Mouse (Mus musculus): Measurements from ENCODE around the gene Nudt15. TPM values are rescaled to one million over a fixed set of nuclear protein-coding genes. Genes with fewer than 3 reads are reported as not detected.
"Not testable (repeated sequence)": the region's sequence is repeated elsewhere in the genome, so short reads cannot be mapped to it uniquely, and the experiment has no call there.

Gene Nudt15
- 4.6 and 5.6 TPM in 2 replicates for total RNA-seq (2015)
- 4.6 and 6.1 TPM in 2 replicates for total RNA-seq (2017)

DNA sequence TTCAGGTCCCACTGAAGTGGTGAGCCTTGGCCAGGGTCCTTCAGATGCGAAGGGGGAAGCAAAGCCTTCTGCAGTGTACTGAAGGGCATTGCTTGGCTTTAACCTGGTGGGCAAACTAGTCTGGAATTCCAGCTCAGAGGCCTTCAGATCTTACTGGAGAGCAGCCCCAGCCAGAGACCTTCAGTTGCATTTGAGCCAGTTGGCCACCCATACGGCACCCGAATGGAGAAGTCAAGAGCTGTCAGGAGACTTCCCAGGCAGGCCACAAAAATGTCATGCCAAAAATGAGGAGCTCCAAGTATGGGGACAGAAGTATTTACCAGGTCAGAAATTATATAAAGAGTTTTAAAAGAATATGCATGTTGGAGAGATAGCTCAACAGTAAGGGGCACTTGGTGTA lies at the start of gene Nudt15:
Nudt15 (minus strand) TSS at position 192 of the 400 bp plus-strand sequence.
- ATAC-seq (replicated peaks; ENCODE audit: poor library complexity) = no peak

DNA sequence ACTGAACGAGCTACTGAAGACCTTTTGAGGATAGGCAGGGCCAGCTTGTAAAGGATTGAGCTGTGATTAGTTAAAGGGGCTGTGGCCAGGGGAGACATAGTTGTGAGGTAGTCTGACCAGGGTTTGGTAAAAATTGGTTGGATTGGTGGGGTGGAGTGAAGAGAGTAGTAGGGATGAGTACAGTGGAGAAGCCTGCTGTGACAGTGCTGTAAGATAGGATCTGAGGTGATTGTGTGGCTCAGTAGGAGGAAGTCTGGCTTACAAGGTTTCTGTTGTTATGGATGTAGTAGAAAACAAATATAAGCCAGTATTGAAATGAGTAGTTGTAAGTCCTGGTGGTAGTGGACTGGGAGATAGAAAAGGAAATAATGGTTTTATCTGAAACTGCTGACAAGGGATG lies 44.1 kb upstream of the Nudt15 start:
- no peak for ATAC-seq (replicated peaks; ENCODE audit: poor library complexity)

DNA sequence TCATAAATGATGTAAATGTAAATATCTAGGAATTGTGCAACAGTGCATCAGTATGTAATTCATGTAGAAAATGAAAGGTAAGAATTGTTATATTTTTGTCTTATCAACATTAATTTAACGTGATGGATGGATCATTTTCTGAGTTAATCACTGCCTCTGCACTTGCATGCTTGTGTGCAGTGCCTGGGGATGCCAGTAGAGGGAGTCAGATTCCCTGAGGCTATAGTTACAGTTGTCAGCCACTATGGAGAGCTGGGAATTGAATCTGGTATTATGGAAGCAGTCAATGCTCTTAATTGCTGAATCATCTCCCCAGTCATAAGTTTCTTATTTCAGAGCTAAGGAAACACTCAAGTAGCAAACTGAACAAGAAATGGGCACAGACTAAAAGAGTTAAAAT lies 40.0 kb upstream of the Nudt15 start:
- ATAC-seq (replicated peaks; ENCODE audit: poor library complexity) = peak; percentile 69

DNA sequence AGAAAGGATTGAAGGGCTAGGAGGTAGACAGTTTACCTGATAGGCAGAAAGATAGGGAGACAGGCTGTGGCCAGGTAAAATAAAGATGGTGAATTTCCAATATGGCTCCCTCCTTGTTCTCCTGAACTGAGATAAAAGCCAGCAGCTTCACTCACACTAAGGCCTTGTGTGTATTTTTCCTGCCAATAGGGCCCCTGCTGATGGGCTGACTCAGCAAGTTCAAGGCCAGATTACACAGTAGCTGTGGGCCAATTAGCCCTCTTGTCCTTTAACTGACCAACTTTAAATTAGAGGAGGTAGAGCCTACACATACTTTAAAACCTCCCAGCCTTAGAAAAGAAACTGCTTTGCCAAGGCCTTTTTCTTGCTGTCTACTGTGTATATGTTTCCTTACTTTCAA lies 28.3 kb upstream of the Nudt15 start:
- no peak for ATAC-seq (replicated peaks; ENCODE audit: poor library complexity)

DNA sequence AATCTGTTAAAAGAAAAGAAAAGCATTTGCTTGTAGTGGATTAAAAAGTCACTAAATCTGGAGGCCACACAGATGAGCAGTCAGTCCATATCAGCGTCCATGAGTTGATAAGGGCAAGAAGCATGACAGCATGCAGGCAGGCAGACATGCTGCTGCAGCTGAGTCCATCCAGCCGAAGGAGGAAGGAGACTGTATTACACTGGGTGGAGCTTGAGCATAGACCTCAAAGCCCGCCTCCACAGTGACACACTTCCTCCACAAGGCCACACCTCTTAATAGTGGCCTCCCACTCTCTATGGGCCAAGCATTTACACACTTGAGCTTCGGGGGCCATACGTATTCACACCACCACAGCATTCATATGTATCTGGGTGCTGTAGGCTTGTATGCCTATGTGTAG lies 26.0 kb upstream of the Nudt15 start:
- peak; percentile 58 for ATAC-seq (replicated peaks; ENCODE audit: poor library complexity)

DNA sequence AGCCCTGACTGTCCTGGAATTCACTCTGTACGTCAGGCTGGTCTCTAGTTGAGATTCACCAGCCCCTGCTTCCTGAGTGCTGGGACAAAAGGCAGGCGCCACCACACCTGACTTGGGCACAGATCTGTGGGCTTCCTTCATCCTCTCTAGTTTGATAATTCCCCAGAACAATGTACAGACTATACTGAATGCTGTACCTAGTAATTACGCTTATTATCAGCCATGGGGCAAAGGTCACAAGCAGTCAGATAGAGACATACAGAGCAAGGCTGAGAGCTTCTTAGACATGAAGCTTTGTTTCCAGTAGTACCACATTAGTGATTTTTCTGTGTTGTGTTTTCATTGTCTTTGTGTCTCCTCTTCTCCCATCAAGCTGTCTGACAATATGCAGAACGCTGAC lies 23.1 kb upstream of the Nudt15 start:
- ATAC-seq (replicated peaks; ENCODE audit: poor library complexity) = no peak

DNA sequence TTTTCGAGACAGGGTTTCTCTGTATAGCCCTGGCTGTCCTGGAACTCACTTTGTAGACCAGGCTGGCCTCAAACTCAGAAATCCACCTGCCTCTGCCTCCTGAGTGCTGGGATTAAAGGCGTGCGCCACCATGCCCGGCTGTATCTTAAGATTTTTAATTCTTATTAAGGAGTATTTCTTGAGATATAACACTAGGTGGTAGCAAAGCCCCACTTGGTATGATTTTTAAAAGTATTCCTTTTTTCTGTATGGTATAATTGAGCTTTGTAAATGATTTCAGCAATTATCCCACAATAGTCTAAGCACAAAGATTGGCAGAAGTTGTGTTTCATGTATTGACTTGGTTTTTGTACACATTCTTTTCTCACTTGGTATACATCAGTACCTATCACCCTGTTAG lies 21.8 kb upstream of the Nudt15 start:
- not testable (repeated sequence) for ATAC-seq (replicated peaks; ENCODE audit: poor library complexity)

DNA sequence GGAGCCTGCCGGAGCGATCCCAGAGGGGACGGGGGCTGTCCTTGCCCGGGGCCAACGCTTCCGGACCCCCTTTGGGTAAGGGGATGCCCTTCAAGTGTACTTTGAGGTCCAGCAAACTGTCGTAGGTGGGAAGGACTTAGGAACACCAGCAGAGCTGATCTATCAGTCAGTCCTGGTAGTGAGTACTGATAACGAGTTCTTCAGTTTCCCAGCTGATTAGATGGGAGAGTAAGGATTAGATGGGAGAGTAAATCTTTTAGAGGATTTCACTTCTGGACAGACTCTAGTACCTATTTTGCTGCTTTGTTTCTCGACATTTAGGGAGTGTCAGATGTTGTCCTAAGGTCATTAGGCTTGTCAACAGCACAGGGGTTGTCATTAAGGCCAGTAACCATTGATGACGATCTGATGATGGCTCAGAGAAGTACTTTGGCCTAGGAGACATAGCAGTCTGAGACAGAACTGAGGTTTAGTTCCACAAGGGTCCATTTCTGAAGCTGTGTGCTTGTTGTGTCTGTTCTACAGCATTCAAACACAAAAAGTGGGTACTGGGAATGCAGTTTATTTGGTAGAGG lies 5.2 kb upstream of the Nudt15 start:
- 0 out of 2 replicates have a peak, but pooled peaks have one; percentile 2 for ATAC-seq (replicated peaks; ENCODE audit: poor library complexity)

DNA sequence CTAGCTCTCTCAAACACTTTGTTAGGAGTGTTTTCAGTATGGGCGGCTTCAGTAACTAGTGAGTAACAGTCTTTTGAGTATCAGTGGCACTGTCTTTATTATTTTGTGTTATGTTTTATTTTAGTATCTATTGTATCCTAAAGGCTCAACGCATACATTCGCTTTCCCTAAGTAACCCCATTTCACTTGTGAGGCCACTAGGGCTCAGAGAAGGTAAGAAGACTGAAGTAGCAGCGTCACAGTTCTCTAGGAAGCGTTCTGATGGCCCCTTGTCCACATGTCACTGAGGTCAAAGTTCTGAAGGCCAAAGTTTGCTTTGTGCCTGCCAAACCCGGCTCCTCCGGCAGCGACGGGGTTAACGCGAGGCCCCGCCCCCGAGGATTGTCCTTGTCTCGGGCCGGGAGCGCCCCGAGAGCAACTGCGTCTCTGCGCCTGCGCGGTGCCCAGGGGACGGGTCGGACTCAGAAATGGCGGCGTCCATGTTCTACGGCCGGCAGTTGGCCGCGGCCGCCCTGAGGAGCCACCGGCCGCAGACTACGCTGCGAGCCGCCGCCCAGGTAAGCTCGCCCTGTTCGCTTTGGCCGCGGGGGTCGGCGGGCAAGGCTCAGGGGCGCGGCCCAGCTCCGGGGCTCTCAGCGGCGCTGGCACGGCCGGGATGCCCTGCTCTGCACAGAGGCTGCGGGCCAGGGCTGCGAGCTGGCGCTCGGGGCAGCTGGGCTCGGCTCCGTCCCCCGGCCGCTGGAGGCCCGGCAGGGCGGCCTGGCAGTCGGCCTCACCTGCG lies 4.5 kb upstream of the Nudt15 start:
- peak; percentile 98 for ATAC-seq (replicated peaks; ENCODE audit: poor library complexity)

DNA sequence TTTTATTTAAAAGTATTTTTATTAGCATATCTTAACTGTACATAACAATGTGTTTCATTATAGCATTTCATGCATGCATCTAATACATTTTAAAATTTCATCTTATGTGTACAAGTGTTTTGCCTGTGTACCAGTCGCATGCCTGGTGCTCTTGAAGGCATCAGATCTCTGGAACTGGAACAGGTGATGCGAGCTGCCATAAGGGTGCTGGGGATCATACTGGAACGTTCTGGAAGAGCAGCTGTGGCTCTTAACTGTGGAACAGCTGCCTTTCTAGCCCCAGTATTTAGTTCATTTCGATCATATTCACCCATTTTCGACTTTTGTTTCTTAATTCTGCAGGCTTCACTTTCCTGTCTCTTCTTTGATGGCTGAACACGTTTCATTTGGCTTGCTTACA lies 3.1 kb upstream of the Nudt15 start:
- no peak for ATAC-seq (replicated peaks; ENCODE audit: poor library complexity)

DNA sequence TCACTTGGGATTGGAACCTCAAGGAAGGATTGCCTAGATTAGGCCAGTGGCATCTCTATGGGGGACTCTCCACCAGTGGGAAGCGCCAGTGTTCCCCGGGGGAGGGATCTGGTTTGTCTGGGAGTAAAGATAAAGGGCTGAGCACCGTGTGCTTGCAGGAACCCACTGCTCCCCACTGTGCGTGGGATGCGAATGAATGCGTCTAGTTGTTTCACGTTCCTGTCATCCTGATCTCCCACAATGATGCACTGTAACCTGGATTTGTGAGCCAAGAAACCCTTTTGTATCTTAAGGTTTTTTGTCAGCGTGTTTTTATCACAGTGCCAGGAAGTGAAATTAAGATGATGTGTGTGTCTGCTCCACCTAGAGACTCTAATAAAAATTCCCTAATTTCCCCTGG lies 2.7 kb upstream of the Nudt15 start:
- ATAC-seq (replicated peaks; ENCODE audit: poor library complexity) = no peak

DNA sequence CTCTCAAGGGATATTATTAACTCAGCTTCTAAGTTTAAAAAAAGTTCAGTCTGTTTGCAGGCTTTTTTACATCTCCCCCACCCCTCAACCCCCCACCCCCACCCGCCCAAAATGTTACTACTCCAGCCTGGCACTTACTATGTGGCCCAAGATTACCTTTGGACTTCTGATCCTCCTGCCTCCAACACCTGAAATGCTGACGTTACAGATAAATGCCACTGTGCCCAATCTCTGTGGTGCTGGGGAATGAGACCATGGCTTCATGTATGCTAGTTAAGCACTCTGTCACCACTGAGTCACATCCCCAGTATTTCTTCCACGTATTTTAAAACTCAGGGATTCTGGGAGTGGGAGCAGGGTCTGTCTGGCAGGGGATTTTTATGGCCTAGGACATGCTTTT lies 2.2 kb upstream of the Nudt15 start:
- ATAC-seq (replicated peaks; ENCODE audit: poor library complexity) = no peak

DNA sequence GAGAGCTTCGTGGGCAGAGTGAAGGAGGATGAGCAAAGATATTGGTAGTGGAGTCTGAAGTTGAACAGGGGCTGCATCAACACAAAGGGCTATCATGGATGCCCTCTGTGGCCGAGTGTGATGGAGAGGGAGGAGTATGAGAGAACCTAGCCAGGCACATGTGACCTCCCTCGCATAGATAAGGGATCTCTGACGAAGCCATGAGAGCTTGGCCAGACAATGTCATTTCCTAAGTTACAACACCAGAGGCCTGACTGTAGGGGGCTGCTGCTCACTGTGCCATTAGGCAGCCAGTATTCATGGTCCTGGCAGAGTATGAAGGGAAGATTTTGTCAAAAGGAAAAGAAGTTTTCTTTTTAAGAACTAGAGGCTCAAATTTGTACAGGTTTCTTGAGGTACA lies 1.0 kb downstream of the Nudt15 start:
- peak; percentile 60 for ATAC-seq (replicated peaks; ENCODE audit: poor library complexity)

DNA sequence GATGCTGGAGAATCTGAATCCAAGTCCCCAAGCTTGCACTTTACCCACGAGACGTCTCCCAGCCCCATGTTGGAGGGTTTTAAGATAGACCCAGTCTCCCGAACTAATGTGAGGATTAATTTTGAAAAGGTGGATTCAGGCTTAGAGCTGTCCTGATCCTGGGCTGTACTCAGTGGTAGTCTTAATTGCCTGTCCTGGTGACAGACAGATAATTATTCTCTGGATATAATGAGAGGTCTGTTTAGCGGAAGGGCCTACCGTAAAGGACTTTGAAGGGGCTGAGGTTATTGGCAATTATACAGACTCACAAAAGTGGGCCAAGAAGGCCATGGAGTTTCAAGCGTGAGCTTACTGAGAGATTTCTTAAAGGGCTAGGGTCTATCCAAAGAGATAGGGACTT lies 4.3 kb downstream of the Nudt15 start:
- ATAC-seq (replicated peaks; ENCODE audit: poor library complexity) = no peak

DNA sequence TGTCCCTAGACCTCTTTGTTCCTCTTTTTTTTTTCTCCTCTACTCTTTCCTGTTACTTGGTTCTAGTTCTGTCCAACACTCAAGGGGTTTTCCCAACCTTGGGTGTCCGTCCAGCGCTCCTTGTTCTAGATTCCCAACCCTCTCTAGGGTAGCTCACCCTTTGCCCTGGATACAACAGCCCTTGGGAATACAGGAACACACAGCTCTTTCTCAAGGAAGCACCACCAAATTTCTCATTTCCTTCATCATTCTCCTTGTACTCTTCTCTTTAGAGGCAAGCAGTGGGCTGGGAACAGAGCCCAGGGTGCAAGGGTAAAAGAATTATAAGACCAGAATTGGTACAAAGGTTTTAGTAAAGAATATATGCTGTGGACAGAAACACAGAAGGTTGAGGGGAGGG lies 12.4 kb downstream of the Nudt15 start:
- ATAC-seq (replicated peaks; ENCODE audit: poor library complexity) = no peak

DNA sequence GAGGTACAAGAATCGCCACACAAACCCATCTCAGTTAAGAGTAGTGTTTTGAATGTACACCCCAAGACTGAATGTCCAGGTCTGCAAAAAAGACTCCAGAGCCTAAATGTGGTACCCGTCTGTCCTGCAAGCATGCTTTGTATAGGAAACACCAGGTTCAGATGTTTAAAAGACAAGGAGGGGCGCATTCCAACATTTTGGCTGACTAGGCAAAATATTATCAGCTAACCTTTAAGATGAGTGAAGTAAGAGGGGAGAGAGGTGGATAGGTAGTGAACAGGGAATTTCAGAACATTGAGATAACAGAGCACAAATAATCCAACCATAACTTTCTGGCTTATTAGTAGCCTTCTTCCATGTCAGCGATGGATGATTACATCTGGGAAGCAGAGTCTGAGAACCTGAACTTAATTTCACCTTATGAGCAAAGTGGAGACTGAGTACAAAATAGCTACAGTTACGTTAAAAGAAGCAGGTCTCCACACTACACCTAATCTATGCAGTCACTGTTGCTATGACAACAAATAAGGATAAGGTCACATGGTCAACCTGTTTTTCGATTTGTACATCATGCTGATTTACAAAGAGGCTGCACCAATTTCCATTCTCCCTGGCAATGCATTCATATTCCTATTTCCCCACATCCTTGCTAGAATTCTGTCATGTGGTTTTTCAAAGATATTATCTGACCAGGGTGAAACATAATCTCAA lies 14.1 kb downstream of the Nudt15 start:
- ATAC-seq (replicated peaks; ENCODE audit: poor library complexity) = no peak

DNA sequence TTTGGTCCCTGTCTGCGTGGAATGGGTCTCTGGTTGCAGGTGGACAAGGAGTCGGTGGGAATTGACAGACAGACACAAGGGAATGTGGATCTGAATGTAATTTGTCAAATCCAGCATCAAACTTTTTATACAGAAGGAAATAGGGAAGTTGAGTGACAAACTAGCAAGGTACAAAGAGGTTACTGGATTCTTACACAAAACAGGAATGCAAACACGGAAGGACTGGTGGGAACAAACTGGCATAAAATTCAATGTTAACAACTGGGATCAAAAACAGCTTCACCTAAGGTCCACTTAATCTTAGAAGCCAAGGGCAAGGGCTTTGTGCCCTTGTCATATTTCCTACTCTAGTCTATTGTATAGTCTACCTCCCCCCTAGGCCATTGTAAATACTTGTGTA lies 19.4 kb downstream of the Nudt15 start:
- not testable (repeated sequence) for ATAC-seq (replicated peaks; ENCODE audit: poor library complexity)

DNA sequence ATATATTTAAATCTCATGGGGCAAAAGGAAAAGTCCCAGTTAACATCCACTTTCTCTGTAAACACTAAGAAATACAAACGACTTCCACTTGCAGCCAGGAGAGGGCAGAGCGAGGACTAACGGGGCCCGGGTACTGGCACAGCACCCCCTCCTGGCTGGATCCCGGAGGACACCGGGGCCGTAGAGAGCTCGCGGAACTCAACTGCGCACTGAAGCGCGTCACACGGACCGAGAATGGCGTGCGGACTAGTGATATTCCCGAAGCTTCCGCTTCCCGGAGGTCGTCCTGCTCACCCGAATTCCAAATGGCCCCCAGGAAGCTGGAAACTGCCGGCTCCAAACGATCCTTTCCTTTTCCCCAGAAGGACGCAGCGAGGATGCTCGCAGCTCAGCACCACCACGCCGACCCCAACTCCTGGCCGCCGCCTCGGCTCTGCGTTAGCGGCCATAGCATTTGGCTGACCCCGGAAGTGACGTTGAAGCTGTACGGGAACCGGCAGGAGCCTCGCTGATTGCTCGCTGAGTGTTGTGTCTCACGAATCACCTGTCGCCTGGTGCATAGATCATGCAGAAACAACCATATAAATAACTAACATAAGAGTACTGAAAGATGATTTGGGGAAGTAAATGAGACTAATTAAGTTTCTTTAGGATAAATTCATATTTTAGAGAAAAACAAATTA lies 23.1 kb downstream of the Nudt15 start, which contains the start of gene Sucla2:
Sucla2 (plus strand) TSS at position 554 of the 683 bp plus-strand sequence.
- peak; percentile 99 for ATAC-seq (replicated peaks; ENCODE audit: poor library complexity)

DNA sequence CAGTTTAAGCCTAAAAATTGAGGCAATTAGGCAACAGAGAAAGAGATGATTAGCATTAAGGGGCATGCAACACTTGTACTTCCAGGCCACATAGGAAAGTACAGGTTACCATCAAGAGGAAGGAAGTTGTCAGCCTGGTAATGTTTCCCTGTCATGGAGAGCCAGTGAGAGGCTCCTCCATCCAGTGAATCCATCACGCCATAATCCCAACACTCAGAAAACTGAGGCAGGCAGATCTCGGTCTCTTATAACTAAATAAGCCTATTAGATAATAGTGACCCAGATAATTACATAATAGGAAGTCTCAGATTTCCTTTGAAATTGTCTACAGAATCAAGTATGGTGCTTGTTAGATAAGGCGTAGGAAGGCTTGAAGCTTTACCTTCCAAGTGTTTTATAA lies 23.9 kb downstream of the Nudt15 start:
- no peak for ATAC-seq (replicated peaks; ENCODE audit: poor library complexity)

DNA sequence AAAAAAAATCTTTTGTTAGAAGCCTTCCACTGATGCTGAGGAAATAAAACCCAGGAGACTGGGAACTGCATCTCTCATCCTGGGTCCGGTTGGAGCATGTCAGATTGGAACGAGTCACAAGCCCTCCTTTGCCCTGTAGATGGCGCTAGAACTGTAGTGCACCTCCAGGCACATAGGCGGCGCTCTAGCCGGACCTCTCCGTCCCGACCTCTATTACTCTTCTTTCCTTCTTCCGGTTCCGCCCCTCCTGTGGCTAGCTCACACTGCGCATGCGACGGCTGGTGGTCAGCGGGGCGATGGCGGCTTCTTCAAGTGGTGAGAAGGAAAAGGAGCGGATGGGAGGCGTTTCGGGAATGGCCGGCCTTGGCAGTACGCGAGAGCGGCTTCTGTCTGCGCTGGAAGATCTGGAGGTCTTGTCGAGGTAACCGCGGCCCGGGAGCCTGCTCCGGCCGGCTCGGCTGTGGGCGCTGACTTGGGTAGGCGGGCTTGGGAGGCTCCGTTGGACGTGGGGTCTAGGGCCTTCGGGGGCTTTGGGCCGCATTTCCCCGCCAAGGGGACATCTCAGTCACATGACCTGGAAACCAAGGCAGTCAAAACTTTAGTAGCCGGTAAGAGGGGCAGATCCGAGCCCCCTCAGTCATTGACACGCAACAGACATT lies 38.1 kb downstream of the Nudt15 start, which contains the start of gene Med4:
Med4 (plus strand) TSS at position 261 of the 659 bp plus-strand sequence.
- ATAC-seq (replicated peaks; ENCODE audit: poor library complexity) = peak; percentile 89
